Mouse (Mus musculus) cortical plate, adult 2 months (tissue): Measurements from ENCODE around the gene Id3.
A peak's percentile ranks its signal among the peaks of the same experiment; 100 is the strongest.

Experiments
- CTCF ChIP-seq: fragments of 200-500 bp; IDR thresholded peaks from 2 replicates; pipeline ENCODE4 v1.5.1; 2011; ENCODE audit warnings: mild to moderate bottlenecking, control low read depth, low read length; ENCODE audit not compliant: insufficient read depth; ENCODE audit errors: extremely low read depth
- POLR2A ChIP-seq: fragments of 200-500 bp; IDR thresholded peaks from 2 replicates; pipeline ENCODE4 v1.6.1; 2011; ENCODE audit warnings: mild to moderate bottlenecking, low read length, control low read depth; ENCODE audit not compliant: insufficient read depth; ENCODE audit errors: extremely low read depth

- TF ChIP-seq CTCF (peak; percentile 98), POLR2A (no peak)
Observed at GRCm38 (mm10) chr4:136163448-136163847, 20.2 kb downstream of the Id3 start.
